Mouse (Mus musculus): ENCODE data around the gene Clrn2. TPM values are rescaled to one million over a fixed set of nuclear protein-coding genes. Genes with fewer than 3 reads are reported as not detected.

The Clrn2 gene
- polyA plus RNA-seq, 1 experiment from 2014 or later = not detected

DNA sequence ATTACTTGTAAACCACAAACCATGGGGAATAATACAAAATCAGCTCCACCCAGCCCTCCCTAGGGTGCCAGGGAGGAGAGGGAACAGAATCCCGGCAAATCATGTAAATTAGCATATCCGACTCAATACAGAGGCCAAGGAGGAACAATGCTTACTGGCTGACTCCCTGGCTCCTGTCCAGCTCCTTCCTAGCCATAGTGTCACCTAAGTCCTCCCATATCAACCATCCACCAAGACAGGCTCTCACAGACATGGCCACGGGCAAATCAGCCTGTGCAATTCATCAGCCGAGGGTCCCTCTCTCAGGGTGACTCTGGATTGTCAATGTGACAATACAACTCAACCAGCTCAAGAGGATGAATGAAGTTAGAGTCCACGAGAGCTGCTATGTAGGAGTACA lies 4.9 kb upstream of the Clrn2 start:
- Histone ChIP-seq H3K4me3 (ENCODE audit: low read depth, low read length) (no peak overlapping the region), H3K9me3 (ENCODE audit: control insufficient read depth, low read length) (no peaks in the 10 kb centered on the region), H3K27ac (ENCODE audit: low read depth) (no peak overlapping the region), H3K27me3 (replicated peaks; ENCODE audit: control insufficient read depth, insufficient read depth, low read length) (no peaks in the 10 kb centered on the region), H3K4me1 (replicated peaks; ENCODE audit: control insufficient read depth, insufficient read depth, low read length) (peaks cover 4% of the 10 kb centered on the region), H3K4me2 (ENCODE audit: low read length) (peak overlapping the region; percentile 91; the same call in 1 of the 2 replicates), H3K36me3 (ENCODE audit: control insufficient read depth, insufficient read depth, low read length) (peaks cover 9% of the 10 kb centered on the region; the same call in 1 of the 2 replicates), H3K9ac (ENCODE audit: low read length) (no peak overlapping the region)
- 59% methylated on average over 5 of the region's 5 CpGs for WGBS
- DNase-seq (ENCODE audit: low spot score) = no peak
- ATAC-seq (replicated peaks; ENCODE audit: low FRiP score, low TSS enrichment, low read depth) = no peak

- WGBS = 4% methylated on average over 8 of the region's 8 CpGs
- ATAC-seq (replicated peaks; ENCODE audit: low FRiP score, low TSS enrichment, low read depth) (no peak), DNase-seq (ENCODE audit: low spot score) (peak; percentile 54)
- Histone ChIP-seq H3K36me3 (ENCODE audit: control insufficient read depth, insufficient read depth, low read length) (peaks cover 7% of the 10 kb centered on the region; the same call in 1 of the 2 replicates), H3K4me1 (replicated peaks; ENCODE audit: control insufficient read depth, insufficient read depth, low read length) (peaks cover 4% of the 10 kb centered on the region), H3K27me3 (replicated peaks; ENCODE audit: control insufficient read depth, insufficient read depth, low read length) (no peaks in the 10 kb centered on the region), H3K4me2 (ENCODE audit: low read length) (peak overlapping the region; percentile 91), H3K27ac (ENCODE audit: low read depth) (no peak overlapping the region; the same call in 1 of the 2 replicates), H3K9ac (ENCODE audit: low read length) (peak overlapping the region; percentile 67), H3K9me3 (ENCODE audit: control insufficient read depth, low read length) (no peaks in the 10 kb centered on the region), H3K4me3 (ENCODE audit: low read depth, low read length) (peak overlapping the region; percentile 67)
Observed at GRCm38 (mm10) chr5:45449206-45449605, 4.3 kb upstream of the Clrn2 start.

DNA sequence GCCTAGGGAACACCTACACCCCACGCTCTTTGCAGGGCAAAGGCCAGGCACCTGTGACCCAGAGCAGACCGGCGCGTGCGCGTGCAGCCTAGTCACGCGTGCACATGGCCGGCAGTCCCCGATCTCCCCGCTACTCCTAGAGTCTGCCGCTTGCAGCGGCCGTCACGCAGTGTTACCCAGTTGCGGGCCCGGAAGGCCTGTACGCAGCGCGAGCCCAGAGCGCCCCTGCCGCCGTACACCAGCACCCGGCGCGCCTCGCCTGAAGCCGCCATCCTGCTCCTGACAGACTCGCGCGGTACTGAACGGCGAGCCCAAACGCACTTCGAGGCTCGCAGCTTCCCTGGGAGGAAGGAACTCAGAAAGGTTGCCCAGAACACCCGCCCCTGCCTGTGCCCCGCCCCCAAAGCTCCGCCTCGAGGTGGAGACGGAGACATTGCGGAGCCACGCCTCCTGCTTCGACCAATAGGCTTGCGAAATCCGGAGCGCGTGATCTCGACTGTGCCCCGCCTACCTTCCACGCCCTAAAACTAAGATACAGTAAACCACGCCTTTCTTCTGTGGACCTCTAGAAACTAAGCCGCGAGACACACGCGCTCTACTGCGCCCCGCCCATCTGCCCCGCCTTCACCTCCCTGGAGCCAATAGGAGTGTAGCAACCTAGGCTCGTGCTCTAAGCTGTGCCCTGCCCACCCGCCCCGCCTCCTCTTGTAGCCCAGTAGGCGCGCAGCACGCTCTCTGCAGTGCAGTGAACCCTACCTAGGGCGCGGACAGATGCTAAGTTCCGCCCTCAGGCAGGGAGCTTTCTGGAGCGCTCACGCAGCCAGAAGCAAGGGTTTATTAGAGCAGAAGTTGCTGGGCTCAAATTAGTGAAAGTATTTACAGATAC lies 3.5 kb upstream of the Clrn2 start, which contains the start of gene Qdpr:
Gene Qdpr (minus strand): TSS at position 406 of the 886 bp plus-strand sequence.
- peak within 1 kb of the TSS; percentile 78 for H3K27ac ChIP-seq (ENCODE audit: low read depth)
- peak within 1 kb of the TSS; percentile 67 for H3K9ac ChIP-seq (ENCODE audit: low read length)
- peak within 1 kb of the TSS; percentile 91 for H3K4me2 ChIP-seq (ENCODE audit: low read length)
- peaks cover 4% of the 10 kb centered on the region for H3K4me1 ChIP-seq (replicated peaks; ENCODE audit: control insufficient read depth, insufficient read depth, low read length)
- H3K9me3 ChIP-seq (ENCODE audit: control insufficient read depth, low read length) = no peaks in the 10 kb centered on the region
- ATAC-seq (replicated peaks; ENCODE audit: low FRiP score, low TSS enrichment, low read depth) (peak; percentile 99), DNase-seq (ENCODE audit: low spot score) (peak; percentile 98)
- 0 out of 2 replicates have a peak, but pooled peaks cover 4% of the 10 kb centered on the region for H3K36me3 ChIP-seq (ENCODE audit: control insufficient read depth, insufficient read depth, low read length)
- under 1% methylated on average over 67 of the region's 70 CpGs for WGBS
- peak within 1 kb of the TSS; percentile 67 for H3K4me3 ChIP-seq (ENCODE audit: low read depth, low read length)
- H3K27me3 ChIP-seq (replicated peaks; ENCODE audit: control insufficient read depth, insufficient read depth, low read length) = no peaks in the 10 kb centered on the region

- no peak for ATAC-seq (replicated peaks; ENCODE audit: low FRiP score, low TSS enrichment, low read depth)
- 45% methylated on average over 9 of the region's 9 CpGs for WGBS
- no peak overlapping the region for H3K4me2 ChIP-seq (ENCODE audit: low read length)
- H3K36me3 ChIP-seq (ENCODE audit: control insufficient read depth, insufficient read depth, low read length) = no peaks in the 10 kb centered on the region
- no peaks in the 10 kb centered on the region for H3K27me3 ChIP-seq (replicated peaks; ENCODE audit: control insufficient read depth, insufficient read depth, low read length)
- no peak overlapping the region for H3K27ac ChIP-seq (ENCODE audit: low read depth)
- H3K9me3 ChIP-seq (ENCODE audit: control insufficient read depth, low read length) = no peaks in the 10 kb centered on the region
- no peaks in the 10 kb centered on the region; the same call in 1 of the 2 replicates for H3K4me1 ChIP-seq (replicated peaks; ENCODE audit: control insufficient read depth, insufficient read depth, low read length)
- H3K9ac ChIP-seq (ENCODE audit: low read length) = no peak overlapping the region
- DNase-seq (ENCODE audit: low spot score) = no peak
- no peak overlapping the region for H3K4me3 ChIP-seq (ENCODE audit: low read depth, low read length)
Observed at GRCm38 (mm10) chr5:45454456-45454855, 905 bp downstream of the Clrn2 start.

DNA sequence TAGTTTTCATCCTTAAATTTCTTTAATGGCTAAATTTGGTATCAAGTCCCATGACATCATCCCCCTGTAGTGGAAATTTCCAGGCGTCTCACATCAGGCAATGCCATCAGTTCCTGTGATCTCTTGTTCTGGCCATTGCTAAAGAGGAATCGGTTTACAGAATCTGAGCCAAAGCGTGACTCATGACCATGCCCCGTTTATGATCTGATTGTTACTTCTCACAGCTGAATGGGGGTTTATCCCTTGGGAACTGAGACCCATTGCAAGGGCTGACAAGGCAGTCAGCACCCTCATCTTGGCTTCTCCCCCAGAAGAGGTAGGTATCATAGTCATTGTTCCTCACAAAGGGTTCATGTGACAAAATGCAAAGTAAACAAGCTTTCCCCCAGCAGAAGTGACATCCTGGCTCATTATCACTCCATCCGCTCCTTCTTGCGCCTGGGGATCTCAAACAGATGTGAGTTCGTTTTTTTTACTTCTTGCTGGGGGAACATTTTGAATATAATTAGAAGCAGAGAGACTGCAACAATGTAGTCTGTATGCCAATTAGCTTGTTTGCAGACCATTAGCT lies 19.4 kb downstream of the Clrn2 start:
- Histone ChIP-seq H3K4me3 (ENCODE audit: low read depth, low read length) (no peak overlapping the region), H3K4me1 (replicated peaks; ENCODE audit: control insufficient read depth, insufficient read depth, low read length) (no peaks in the 10 kb centered on the region), H3K27me3 (replicated peaks; ENCODE audit: control insufficient read depth, insufficient read depth, low read length) (no peaks in the 10 kb centered on the region), H3K27ac (ENCODE audit: low read depth) (no peak overlapping the region), H3K9me3 (ENCODE audit: control insufficient read depth, low read length) (no peaks in the 10 kb centered on the region), H3K9ac (ENCODE audit: low read length) (no peak overlapping the region), H3K36me3 (ENCODE audit: control insufficient read depth, insufficient read depth, low read length) (no peaks in the 10 kb centered on the region), H3K4me2 (ENCODE audit: low read length) (no peak overlapping the region)
- WGBS = 40% methylated on average over 7 of the region's 7 CpGs
- DNase-seq (ENCODE audit: low spot score) (no peak), ATAC-seq (replicated peaks; ENCODE audit: low FRiP score, low TSS enrichment, low read depth) (no peak)

GRCm38 (mm10) chr5:45473521-45473920 lies 20.0 kb downstream of the Clrn2 start:
- no peak for DNase-seq (ENCODE audit: low spot score)
- no peak overlapping the region for H3K9ac ChIP-seq (ENCODE audit: low read length)
- H3K4me3 ChIP-seq (ENCODE audit: low read depth, low read length) = no peak overlapping the region
- H3K27ac ChIP-seq (ENCODE audit: low read depth) = no peak overlapping the region
- no peaks in the 10 kb centered on the region for H3K4me1 ChIP-seq (replicated peaks; ENCODE audit: control insufficient read depth, insufficient read depth, low read length)
- no peaks in the 10 kb centered on the region for H3K36me3 ChIP-seq (ENCODE audit: control insufficient read depth, insufficient read depth, low read length)
- no peaks in the 10 kb centered on the region for H3K9me3 ChIP-seq (ENCODE audit: control insufficient read depth, low read length)
- ATAC-seq (replicated peaks; ENCODE audit: low FRiP score, low TSS enrichment, low read depth) = no peak
- no peak overlapping the region for H3K4me2 ChIP-seq (ENCODE audit: low read length)
- no peaks in the 10 kb centered on the region for H3K27me3 ChIP-seq (replicated peaks; ENCODE audit: control insufficient read depth, insufficient read depth, low read length)
- WGBS = 97% methylated on average over 1 of the region's 1 CpGs

GRCm38 (mm10) chr5:45474215-45474614 lies 20.7 kb downstream of the Clrn2 start:
- no peak for DNase-seq (ENCODE audit: low spot score)
- Histone ChIP-seq H3K27ac (ENCODE audit: low read depth) (no peak overlapping the region), H3K9ac (ENCODE audit: low read length) (no peak overlapping the region), H3K4me1 (replicated peaks; ENCODE audit: control insufficient read depth, insufficient read depth, low read length) (no peaks in the 10 kb centered on the region), H3K27me3 (replicated peaks; ENCODE audit: control insufficient read depth, insufficient read depth, low read length) (no peaks in the 10 kb centered on the region), H3K9me3 (ENCODE audit: control insufficient read depth, low read length) (no peaks in the 10 kb centered on the region), H3K4me2 (ENCODE audit: low read length) (no peak overlapping the region), H3K4me3 (ENCODE audit: low read depth, low read length) (no peak overlapping the region), H3K36me3 (ENCODE audit: control insufficient read depth, insufficient read depth, low read length) (no peaks in the 10 kb centered on the region)
- whole genome bisulfite sequencing = 32% methylated on average over 6 of the region's 6 CpGs
- ATAC-seq (replicated peaks; ENCODE audit: low FRiP score, low TSS enrichment, low read depth) = 0 out of 2 replicates have a peak, but pooled peaks have one; percentile 40

DNA sequence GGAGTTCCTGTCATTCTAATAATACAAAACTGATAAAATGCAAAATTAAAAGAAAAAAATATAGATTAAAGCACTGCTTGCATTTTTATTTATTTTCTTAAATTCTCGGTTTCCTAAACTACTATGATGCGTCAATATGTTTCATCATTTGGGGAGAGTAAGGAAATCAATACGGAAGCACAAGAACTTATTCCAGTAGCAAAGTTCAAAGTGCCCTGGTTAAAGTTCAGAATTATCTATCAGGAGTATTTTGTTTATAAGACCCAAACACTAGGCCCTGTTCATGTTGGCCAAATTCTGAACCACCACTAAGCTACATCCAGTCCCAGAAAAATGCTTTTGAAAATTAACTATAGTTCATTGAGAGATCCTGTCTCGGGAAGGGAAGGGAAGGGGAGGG lies 21.2 kb downstream of the Clrn2 start:
- H3K27me3 ChIP-seq (replicated peaks; ENCODE audit: control insufficient read depth, insufficient read depth, low read length) = no peaks in the 10 kb centered on the region
- ATAC-seq (replicated peaks; ENCODE audit: low FRiP score, low TSS enrichment, low read depth) (no peak), DNase-seq (ENCODE audit: low spot score) (no peak)
- no peak overlapping the region for H3K9ac ChIP-seq (ENCODE audit: low read length)
- no peaks in the 10 kb centered on the region for H3K9me3 ChIP-seq (ENCODE audit: control insufficient read depth, low read length)
- no peaks in the 10 kb centered on the region for H3K36me3 ChIP-seq (ENCODE audit: control insufficient read depth, insufficient read depth, low read length)
- no peaks in the 10 kb centered on the region for H3K4me1 ChIP-seq (replicated peaks; ENCODE audit: control insufficient read depth, insufficient read depth, low read length)
- 79% methylated on average over 3 of the region's 4 CpGs for WGBS
- no peak overlapping the region for H3K4me2 ChIP-seq (ENCODE audit: low read length)
- H3K27ac ChIP-seq (ENCODE audit: low read depth) = no peak overlapping the region
- H3K4me3 ChIP-seq (ENCODE audit: low read depth, low read length) = no peak overlapping the region

All from intestine, embryonic 14.5 days (tissue).